Mouse (Mus musculus): Measurements from ENCODE around the gene Serpina11.
A peak's percentile ranks its signal among the peaks of the same experiment; 100 is the strongest.

The Serpina11 gene

GRCm38 (mm10) chr12:103989857-103990256, at the start of gene Serpina11:
Gene Serpina11 (minus strand): TSS chr12:103989957.
- no peak for DNase-seq

- DNase-seq: no peak
Observed at GRCm38 (mm10) chr12:104038181-104038580, 48.4 kb upstream of the Serpina11 start.

GRCm38 (mm10) chr12:104033752-104034151, 44.0 kb upstream of the Serpina11 start:
- no peak for DNase-seq

GRCm38 (mm10) chr12:104029986-104030385, 40.2 kb upstream of the Serpina11 start:
- peak; percentile 37 to 38 for DNase-seq

GRCm38 (mm10) chr12:104015280-104015679, 25.5 kb upstream of the Serpina11 start:
- no peak for DNase-seq

- no peak for DNase-seq
Observed at GRCm38 (mm10) chr12:104013620-104014019, 23.9 kb upstream of the Serpina11 start, which contains the start of gene Serpina9. Gene Serpina9 (minus strand): TSS chr12:104013755.

- no peak for DNase-seq
Observed at GRCm38 (mm10) chr12:104004689-104005088, 14.9 kb upstream of the Serpina11 start.

- no peak for DNase-seq
Observed at GRCm38 (mm10) chr12:104003238-104003612, 13.5 kb upstream of the Serpina11 start.

- DNase-seq: peak in 1 of 2 experiments; percentile 50
Observed at GRCm38 (mm10) chr12:104002569-104003237, 12.9 kb upstream of the Serpina11 start.

GRCm38 (mm10) chr12:104000594-104000993, 10.8 kb upstream of the Serpina11 start:
- no peak for DNase-seq

GRCm38 (mm10) chr12:103999611-104000010, 9.9 kb upstream of the Serpina11 start:
- no peak for DNase-seq

- no peak for DNase-seq
Observed at GRCm38 (mm10) chr12:103996513-103996912, 6.8 kb upstream of the Serpina11 start.

GRCm38 (mm10) chr12:103995292-103996072, 5.7 kb upstream of the Serpina11 start:
- peak; percentile 61 to 70 for DNase-seq

- no peak for DNase-seq
Observed at GRCm38 (mm10) chr12:103992945-103993344, 3.2 kb upstream of the Serpina11 start.

GRCm38 (mm10) chr12:103989514-103989767, 316 bp downstream of the Serpina11 start:
- DNase-seq: no peak

- DNase-seq: peak in 1 of 2 experiments; percentile 24
Observed at GRCm38 (mm10) chr12:103988754-103989513, 823 bp downstream of the Serpina11 start.

- DNase-seq: no peak
Observed at GRCm38 (mm10) chr12:103985868-103986267, 3.9 kb downstream of the Serpina11 start.

- DNase-seq: peak in 1 of 2 experiments; percentile 73
Observed at GRCm38 (mm10) chr12:103984935-103985334, 4.8 kb downstream of the Serpina11 start.

GRCm38 (mm10) chr12:103981646-103982360, 8.0 kb downstream of the Serpina11 start:
- no peak for DNase-seq

GRCm38 (mm10) chr12:103978294-103978693, 11.5 kb downstream of the Serpina11 start:
- DNase-seq: no peak

GRCm38 (mm10) chr12:103977846-103978245, 11.9 kb downstream of the Serpina11 start:
- DNase-seq: peak in 1 of 2 experiments; percentile 21

GRCm38 (mm10) chr12:103977060-103977459, 12.7 kb downstream of the Serpina11 start:
- DNase-seq: no peak

- no peak for DNase-seq
Observed at GRCm38 (mm10) chr12:103971080-103971479, 18.7 kb downstream of the Serpina11 start.
